Mouse (Mus musculus): ENCODE results near the gene Foxn3.

The Foxn3 gene

GRCm38 (mm10) chr12:99417885-99418284 is 145.5 kb downstream of the Foxn3 start:
- peak; percentile 10 to 15 for DNase-seq (ENCODE audit: low spot score in 2 of 2)

GRCm38 (mm10) chr12:99415538-99415937 is 147.8 kb downstream of the Foxn3 start:
- DNase-seq (ENCODE audit: low spot score in 2 of 2), result no peak

- no peak for DNase-seq (ENCODE audit: low spot score in 2 of 2)
Observed at GRCm38 (mm10) chr12:99412496-99412895, 150.9 kb downstream of the Foxn3 start.

GRCm38 (mm10) chr12:99412034-99412433 is 151.3 kb downstream of the Foxn3 start:
- no peak for DNase-seq (ENCODE audit: low spot score in 2 of 2)

- DNase-seq (ENCODE audit: low spot score in 2 of 2), result no peak
Observed at GRCm38 (mm10) chr12:99408651-99409050, 154.7 kb downstream of the Foxn3 start.

GRCm38 (mm10) chr12:99408089-99408488 is 155.3 kb downstream of the Foxn3 start:
- no peak for DNase-seq (ENCODE audit: low spot score in 2 of 2)

GRCm38 (mm10) chr12:99407318-99407716 is 156.1 kb downstream of the Foxn3 start:
- no peak for DNase-seq (ENCODE audit: low spot score in 2 of 2)

- DNase-seq (ENCODE audit: low spot score in 2 of 2), result no peak
Observed at GRCm38 (mm10) chr12:99406697-99407317, 156.6 kb downstream of the Foxn3 start.

- DNase-seq (ENCODE audit: low spot score in 2 of 2), result no peak
Observed at GRCm38 (mm10) chr12:99406254-99406653, 157.1 kb downstream of the Foxn3 start.

- DNase-seq (ENCODE audit: low spot score in 2 of 2), result no peak
Observed at GRCm38 (mm10) chr12:99405401-99405800, 158.0 kb downstream of the Foxn3 start.

GRCm38 (mm10) chr12:99403004-99403403 is 160.4 kb downstream of the Foxn3 start:
- DNase-seq (ENCODE audit: low spot score in 2 of 2), result no peak

- no peak for DNase-seq (ENCODE audit: low spot score in 2 of 2)
Observed at GRCm38 (mm10) chr12:99400907-99401306, 162.5 kb downstream of the Foxn3 start.

GRCm38 (mm10) chr12:99399575-99399974 is 163.8 kb downstream of the Foxn3 start:
- DNase-seq (ENCODE audit: low spot score in 2 of 2), result no peak

GRCm38 (mm10) chr12:99396461-99396860 is 166.9 kb downstream of the Foxn3 start:
- no peak for DNase-seq (ENCODE audit: low spot score in 2 of 2)

- DNase-seq (ENCODE audit: low spot score in 2 of 2), result no peak
Observed at GRCm38 (mm10) chr12:99395082-99395481, 168.3 kb downstream of the Foxn3 start.

GRCm38 (mm10) chr12:99394676-99395075 is 168.7 kb downstream of the Foxn3 start:
- DNase-seq (ENCODE audit: low spot score in 2 of 2), result no peak

- DNase-seq (ENCODE audit: low spot score in 2 of 2), result no peak
Observed at GRCm38 (mm10) chr12:99393867-99394630, 169.3 kb downstream of the Foxn3 start.

- peak; percentile 60 to 62 for DNase-seq (ENCODE audit: low spot score in 2 of 2)
Observed at GRCm38 (mm10) chr12:99392944-99393866, 170.2 kb downstream of the Foxn3 start.

- peak; percentile 99 to 100 for DNase-seq (ENCODE audit: low spot score in 2 of 2)
Observed at GRCm38 (mm10) chr12:99391942-99392880, 171.2 kb downstream of the Foxn3 start.

GRCm38 (mm10) chr12:99390429-99390828 is 173.0 kb downstream of the Foxn3 start:
- no peak for DNase-seq (ENCODE audit: low spot score in 2 of 2)

- no peak for DNase-seq (ENCODE audit: low spot score in 2 of 2)
Observed at GRCm38 (mm10) chr12:99389244-99389643, 174.1 kb downstream of the Foxn3 start.

All from frontal cortex, postnatal 25 days (tissue).